Mouse (Mus musculus): ENCODE measurements around the gene Rslcan18.
"Not testable (repeated sequence)": the region's sequence is repeated elsewhere in the genome, so short reads cannot be mapped to it uniquely, and the experiment has no call there.

The Rslcan18 gene

GRCm38 (mm10) chr13:67116163-67116562 lies at the start of gene Rslcan18:
Gene Rslcan18, minus strand, starts transcription at chr13:67116263.
- not testable (repeated sequence) for DNase-seq (ENCODE audit: low spot score in 2 of 2)

- peak; percentile 81 to 85 for DNase-seq (ENCODE audit: low spot score in 2 of 2)
Measured at GRCm38 (mm10) chr13:67128038-67128721, 12.1 kb upstream of the Rslcan18 start.

GRCm38 (mm10) chr13:67127507-67127906 lies 11.4 kb upstream of the Rslcan18 start:
- not testable (repeated sequence) for DNase-seq (ENCODE audit: low spot score in 2 of 2)

- no peak for DNase-seq (ENCODE audit: low spot score in 2 of 2)
Measured at GRCm38 (mm10) chr13:67124460-67124859, 8.4 kb upstream of the Rslcan18 start.

GRCm38 (mm10) chr13:67121360-67121759 lies 5.3 kb upstream of the Rslcan18 start, which contains the start of gene Zfp759:
Gene Zfp759, plus strand, starts transcription at chr13:67121660.
- not testable (repeated sequence) for DNase-seq (ENCODE audit: low spot score in 2 of 2)

- DNase-seq (ENCODE audit: low spot score in 2 of 2): no peak
Measured at GRCm38 (mm10) chr13:67113287-67113686, 2.8 kb downstream of the Rslcan18 start.

GRCm38 (mm10) chr13:67112096-67112495 lies 4.0 kb downstream of the Rslcan18 start:
- DNase-seq (ENCODE audit: low spot score in 2 of 2): no peak

- DNase-seq (ENCODE audit: low spot score in 2 of 2): no peak
Measured at GRCm38 (mm10) chr13:67108821-67109206, 7.2 kb downstream of the Rslcan18 start.

- DNase-seq (ENCODE audit: low spot score in 2 of 2): peak; percentile 84 to 88
Measured at GRCm38 (mm10) chr13:67108194-67108820, 7.8 kb downstream of the Rslcan18 start, which contains the start of gene Gm28557. Gene Gm28557, minus strand, starts transcription at chr13:67108604.

- DNase-seq (ENCODE audit: low spot score in 2 of 2): no peak
Measured at GRCm38 (mm10) chr13:67107681-67108080, 8.4 kb downstream of the Rslcan18 start.

- DNase-seq (ENCODE audit: low spot score in 2 of 2): no peak
Measured at GRCm38 (mm10) chr13:67097876-67098275, 18.2 kb downstream of the Rslcan18 start, which contains the start of gene Zfp708. Gene Zfp708, minus strand, starts transcription at chr13:67097976.

- DNase-seq (ENCODE audit: low spot score in 2 of 2): no peak
Measured at GRCm38 (mm10) chr13:67090154-67090553, 25.9 kb downstream of the Rslcan18 start.

GRCm38 (mm10) chr13:67081946-67082345 lies 34.1 kb downstream of the Rslcan18 start:
- no peak for DNase-seq (ENCODE audit: low spot score in 2 of 2)

GRCm38 (mm10) chr13:67081142-67081713 lies 34.8 kb downstream of the Rslcan18 start:
- DNase-seq (ENCODE audit: low spot score in 2 of 2): peak; percentile 36 to 55

- no peak for DNase-seq (ENCODE audit: low spot score in 2 of 2)
Measured at GRCm38 (mm10) chr13:67077244-67077643, 38.8 kb downstream of the Rslcan18 start.

- no peak for DNase-seq (ENCODE audit: low spot score in 2 of 2)
Measured at GRCm38 (mm10) chr13:67072786-67073185, 43.3 kb downstream of the Rslcan18 start.

- DNase-seq (ENCODE audit: low spot score in 2 of 2): no peak
Measured at GRCm38 (mm10) chr13:67065386-67065785, 50.7 kb downstream of the Rslcan18 start.

GRCm38 (mm10) chr13:67062427-67062826 lies 53.6 kb downstream of the Rslcan18 start:
- no peak for DNase-seq (ENCODE audit: low spot score in 2 of 2)

GRCm38 (mm10) chr13:67060786-67061358 lies 55.2 kb downstream of the Rslcan18 start, which contains the start of gene Zfp712:
Gene Zfp712, minus strand, starts transcription at chr13:67061170.
- DNase-seq (ENCODE audit: low spot score in 2 of 2): peak; percentile 86 to 90

GRCm38 (mm10) chr13:67060161-67060785 lies 55.8 kb downstream of the Rslcan18 start:
- no peak for DNase-seq (ENCODE audit: low spot score in 2 of 2)
